Mouse (Mus musculus) frontal cortex, postnatal 36 days (tissue): Measurements from ENCODE around the gene Mast3.

Experiments
- DNase-seq, 2 experiments: peaks; one replicate each; pipeline ENCODE4 v3.0.0; 2022; ENCODE audit warnings: low spot score in 2 of 2

Mast3 gene

DNA sequence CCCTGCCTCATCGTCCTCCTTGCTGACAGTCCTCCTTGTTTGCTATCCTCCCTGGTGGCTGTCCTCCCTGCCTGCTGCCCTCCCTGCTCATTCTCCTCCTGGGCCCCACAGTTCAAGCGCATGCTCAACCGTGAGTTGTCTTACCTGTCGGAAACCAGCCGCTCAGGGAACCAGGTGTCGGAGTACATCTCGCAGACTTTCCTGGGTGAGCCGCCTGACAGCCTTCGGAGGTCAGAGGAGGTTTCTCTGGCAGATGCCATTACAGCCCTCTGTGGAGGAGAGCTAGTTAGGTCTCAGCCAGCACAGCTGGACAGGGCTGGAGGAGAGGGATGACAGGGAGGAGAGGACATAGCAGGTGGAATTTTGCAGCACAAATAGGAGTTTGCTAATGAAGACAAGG lies 58.2 kb downstream of the Mast3 start:
- no peak for DNase-seq

DNA sequence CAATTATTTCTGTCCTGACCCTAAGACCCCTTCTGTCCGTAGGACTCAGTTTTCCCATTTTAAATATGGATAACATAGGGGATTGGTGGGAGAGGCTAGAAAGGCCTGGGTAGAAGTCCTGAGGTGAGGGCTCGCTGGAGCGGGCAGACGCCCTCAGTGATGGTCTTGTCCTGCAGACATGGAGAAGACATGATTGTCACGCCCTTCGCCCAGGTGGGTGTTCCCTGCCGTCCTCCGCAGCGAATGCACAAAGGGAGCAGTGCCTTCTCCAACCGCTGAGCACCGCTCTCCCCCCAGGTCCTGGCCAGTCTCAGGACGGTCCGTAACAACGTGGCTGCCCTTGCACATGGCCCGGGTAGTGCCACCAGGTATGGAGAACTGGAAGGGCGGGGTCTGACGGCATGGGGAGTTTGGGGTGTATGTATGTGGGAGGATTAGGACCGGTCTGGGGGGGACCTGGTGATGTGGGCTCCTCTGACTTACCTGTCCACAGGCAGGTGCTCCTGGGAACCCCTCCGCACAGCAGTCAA lies 59.1 kb downstream of the Mast3 start:
- DNase-seq, result no peak

DNA sequence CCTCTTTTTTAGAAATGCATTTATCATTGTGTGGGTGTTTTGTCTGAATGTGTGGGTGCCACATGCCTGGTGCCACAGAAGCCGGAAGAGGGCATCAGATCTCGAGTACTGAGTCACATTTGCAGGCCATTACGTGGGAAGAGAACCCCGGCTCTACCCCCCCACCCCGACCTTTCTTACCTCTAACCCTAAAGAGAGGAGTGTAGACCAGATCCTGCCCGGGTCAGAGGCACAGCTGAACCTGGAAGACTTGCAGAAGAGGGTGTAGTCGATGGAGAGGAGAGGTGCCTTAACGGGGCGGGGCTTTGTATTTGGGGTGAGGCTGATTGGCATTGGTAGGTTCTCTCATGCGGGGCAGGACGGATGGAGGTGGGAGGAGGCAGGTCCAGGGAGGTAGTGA lies 60.0 kb downstream of the Mast3 start:
- DNase-seq, result no peak

DNA sequence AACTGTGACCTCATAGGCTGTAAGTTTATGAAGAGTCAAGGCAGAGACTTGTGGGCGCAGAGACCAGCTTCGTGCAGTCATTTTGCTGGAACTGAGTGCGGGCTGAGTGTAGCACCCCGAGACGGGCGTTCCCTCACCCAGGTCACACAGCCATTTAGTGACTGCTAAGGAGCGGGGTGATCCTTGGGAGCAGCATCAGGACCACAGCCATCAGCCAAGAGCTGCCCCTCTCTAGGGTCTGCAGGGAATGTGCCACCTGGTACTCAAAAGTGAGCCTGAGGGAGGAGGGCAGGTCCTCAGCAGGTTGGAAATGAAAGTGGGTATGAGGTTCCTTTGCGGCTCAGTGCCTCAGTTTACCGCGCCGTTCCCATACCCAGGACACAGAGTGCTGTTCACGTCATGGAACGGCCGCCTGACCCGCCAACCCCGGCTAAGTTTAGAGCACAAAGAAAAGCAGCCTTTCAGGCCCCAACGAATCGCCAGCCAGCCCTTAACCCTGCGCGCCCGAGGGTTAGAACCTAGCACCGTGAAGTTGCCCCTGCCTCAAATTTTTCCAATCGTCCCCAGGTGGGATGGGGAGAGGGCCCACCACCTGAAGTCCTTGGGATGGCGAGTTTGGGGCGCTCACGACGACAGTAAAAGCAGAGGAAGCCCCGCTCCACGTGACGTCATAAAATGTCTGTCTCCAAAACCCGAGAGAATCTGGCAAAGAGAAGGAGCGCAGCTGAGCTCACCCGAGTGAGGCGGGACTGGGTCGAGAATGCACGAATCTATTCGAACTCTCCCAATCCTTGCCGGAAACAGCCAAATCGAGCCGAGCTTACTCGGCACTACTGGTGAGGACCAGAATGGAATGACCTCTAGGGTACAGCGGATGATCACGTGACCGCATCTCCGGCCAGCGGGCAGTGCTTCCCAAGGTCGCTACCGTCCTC lies 60.9 kb downstream of the Mast3 start:
- peak in 1 of 2 experiments; percentile 62 for DNase-seq

DNA sequence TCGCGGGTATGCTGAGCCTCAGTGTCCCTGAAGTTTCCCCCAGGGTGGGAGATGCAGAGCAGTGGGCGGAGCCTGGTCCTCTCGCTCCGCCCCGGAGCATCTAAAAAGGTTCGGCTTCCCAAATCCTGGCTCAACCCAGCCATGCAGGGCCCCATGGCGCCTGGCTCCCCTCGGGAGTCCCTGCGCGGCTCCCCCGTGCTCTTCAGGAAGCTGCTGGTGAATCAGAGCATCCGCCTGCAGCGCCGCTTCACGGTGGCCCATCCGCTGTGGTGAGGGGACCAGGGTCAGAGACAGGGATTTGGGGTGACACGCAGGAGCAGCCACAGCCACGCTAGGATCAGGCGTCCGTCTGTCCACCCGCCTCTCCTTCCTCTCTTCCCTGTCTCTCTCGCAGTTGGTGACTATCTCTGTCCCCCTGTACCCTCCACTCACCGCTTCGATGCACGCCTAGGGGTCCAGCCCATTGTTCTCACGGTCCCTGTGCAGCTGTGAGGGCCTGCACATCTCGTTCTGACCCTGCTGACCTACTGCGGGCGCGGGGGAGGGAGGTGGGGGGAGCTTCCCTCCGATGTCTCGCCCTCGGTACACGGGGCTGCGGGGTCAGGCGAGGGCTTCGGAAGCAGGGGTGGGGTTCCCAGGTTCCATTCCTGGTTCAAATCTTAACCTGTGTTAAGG lies 61.7 kb downstream of the Mast3 start:
- DNase-seq, result no peak

DNA sequence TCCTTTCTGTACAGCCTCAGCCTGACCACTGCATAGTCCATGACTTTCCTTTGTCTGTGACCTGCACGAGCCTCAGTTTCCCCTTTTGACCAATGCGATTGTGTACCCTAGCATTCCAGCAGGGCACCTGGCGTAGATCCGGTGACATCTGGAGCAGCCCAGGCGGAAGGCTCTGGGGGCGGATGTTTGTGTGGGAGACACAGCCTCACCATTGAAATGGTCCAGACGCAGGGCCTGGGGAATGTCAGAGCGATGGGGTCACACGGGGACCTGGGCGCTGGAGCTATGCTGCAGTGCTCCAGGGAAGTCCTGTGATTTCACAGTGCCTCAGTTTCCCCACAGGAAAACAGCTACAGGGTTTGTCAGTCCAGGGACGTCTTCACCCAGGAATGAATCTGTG lies 62.7 kb downstream of the Mast3 start:
- no peak for DNase-seq

DNA sequence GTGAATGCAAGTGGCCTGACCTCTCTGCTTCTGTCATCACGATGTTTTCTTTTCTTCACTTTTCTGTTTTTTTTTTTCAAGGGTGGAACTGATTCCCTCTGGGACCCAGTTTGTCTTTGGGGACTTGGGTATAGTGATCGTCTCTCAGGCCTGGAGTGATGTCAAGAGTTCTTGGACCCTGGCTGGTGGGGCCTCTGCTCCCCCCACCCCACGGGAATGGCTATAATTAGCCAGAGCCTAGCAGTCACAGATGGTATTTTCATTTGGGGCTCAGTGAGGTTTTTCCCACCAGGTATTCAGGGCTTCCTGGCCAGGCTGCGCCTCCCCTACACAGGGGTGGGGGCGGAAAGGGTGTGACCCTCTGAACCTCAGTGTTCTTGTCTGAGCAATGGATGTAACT lies 63.2 kb downstream of the Mast3 start:
- DNase-seq, result no peak

DNA sequence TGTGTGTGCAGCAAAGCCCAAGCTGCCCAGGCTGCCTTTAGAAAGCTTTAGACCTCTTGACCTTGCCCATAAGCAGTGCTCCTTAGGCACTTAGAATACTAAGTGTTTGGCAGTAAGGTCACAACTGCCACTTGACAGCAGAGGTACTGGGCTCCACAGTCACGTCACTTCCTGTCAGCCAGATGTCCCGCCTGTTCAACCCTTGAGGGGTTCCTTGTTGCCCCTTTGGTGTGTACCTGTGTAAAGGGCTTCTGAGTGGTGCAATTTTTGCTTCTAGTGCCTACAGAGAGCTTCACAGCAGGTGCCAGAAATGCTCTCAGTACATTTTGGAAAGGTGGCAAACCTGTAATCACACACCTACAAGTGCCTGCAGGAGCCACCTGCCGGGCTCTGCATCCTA lies 66.6 kb downstream of the Mast3 start:
- no peak for DNase-seq

DNA sequence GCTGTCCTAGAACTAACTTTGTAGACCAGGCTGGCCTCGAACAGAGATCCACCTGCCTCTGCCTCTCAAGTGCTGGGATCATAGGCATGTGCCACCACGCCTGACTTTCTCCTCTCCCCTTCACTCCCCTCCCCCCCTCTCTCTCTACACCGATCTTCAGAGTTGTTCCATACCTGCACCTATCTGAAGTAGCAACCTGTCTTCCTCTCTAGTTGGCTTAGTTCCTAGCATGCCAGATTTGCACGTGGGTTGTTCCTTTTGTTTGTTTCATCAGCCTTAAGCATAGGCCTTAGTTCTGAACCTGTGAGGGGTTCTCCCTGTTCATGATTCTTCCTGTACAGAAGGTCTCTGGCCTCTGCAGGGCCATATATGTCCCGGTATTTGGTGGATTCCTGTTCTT lies 67.1 kb downstream of the Mast3 start:
- DNase-seq, result no peak

DNA sequence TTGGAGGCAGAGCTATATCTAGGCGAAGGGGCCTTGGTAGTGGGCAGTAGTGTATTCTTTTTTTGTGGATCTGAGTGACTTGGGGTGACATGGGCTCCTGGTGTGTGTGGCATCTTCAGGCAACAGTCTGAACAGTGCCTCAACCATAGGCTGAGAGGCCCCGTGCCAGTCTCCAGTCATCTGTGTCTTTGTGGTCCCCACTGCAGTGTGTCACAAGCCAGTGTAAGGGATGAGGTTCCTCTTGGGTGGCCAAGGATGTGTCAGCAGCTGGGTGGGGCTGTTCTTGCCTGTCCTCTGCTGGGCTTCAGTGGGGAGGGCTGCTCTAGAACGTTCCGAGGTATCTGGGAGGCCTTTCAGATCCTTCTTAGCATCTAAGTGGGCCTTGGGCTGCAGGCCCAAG lies 73.9 kb downstream of the Mast3 start:
- DNase-seq, result no peak

DNA sequence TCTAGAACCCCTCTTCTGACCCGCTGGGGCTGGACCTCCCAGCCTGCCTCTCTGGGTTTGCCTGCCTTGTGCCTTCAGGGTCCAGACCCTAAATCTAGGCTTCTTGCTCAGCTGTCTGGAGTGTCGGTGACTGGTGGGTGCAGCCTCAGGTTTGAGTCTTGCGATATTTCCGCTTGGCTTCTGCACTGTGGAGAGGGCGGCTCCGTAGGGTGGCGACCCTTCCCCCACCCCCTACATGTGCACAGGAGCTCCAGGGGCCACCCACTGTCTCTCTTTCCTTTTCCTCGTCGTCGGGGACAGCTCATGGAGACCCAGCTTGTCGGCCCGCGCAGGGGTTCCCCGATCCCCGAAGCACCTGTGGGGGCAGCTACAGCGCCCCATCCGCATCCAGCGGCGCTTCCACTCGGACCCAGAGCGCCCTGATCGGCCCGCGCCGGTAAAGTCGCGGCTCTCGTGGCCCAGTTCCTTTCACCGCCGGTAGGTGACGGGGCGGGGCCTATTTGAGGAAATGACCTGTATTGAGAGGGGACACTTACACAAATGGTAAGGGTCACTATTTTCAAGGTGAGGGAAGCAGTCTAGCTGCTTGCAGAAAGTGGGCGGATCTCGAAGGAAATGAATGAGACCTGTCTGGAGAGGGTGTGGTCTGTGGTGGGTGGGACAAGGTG lies 74.9 kb downstream of the Mast3 start:
- no peak for DNase-seq
